Mouse (Mus musculus) CH12.LX (cell line): ENCODE results near the gene Anks1. TPM values are rescaled to one million over a fixed set of nuclear protein-coding genes. Genes with fewer than 3 reads are reported as not detected.

ENCODE experiments used
- DNase-seq: peaks from one replicate; pipeline ENCODE4 v3.0.0-alpha.2; 2013; ENCODE audit errors: extremely low read depth
- H3K27ac ChIP-seq: 2 replicates; pipeline ENCODE4 v1.5.1; 2012; ENCODE audit warnings: low read depth, mild to moderate bottlenecking, control low read depth, moderate library complexity; ENCODE audit not compliant: insufficient read depth
- H3K27me3 ChIP-seq: replicated peaks from 2 replicates; pipeline ENCODE3; 2012; ENCODE audit warnings: inconsistent platforms
- H3K36me3 ChIP-seq, 2 experiments: replicated peaks in 1 of 2; 2 replicates each; pipeline versions ENCODE3 to v1.6.1; 2012; ENCODE audit warnings: inconsistent platforms in 1 of 2, low read length in 1 of 2, mild to moderate bottlenecking in 1 of 2, mixed read lengths in 1 of 2, moderate library complexity in 1 of 2; ENCODE audit not compliant: control insufficient read depth in 1 of 2, insufficient read depth in 1 of 2
- H3K4me1 ChIP-seq, 2 experiments: 2 replicates each; pipeline ENCODE4 v1.6.1; 2012; ENCODE audit warnings: inconsistent platforms in 1 of 2, moderate library complexity in 1 of 2; ENCODE audit not compliant: insufficient read depth in 2 of 2, control insufficient read depth in 1 of 2
- H3K4me2 ChIP-seq: 2 replicates; pipeline ENCODE4 v1.6.1; 2012; ENCODE audit warnings: low read depth, mild to moderate bottlenecking, control low read depth; ENCODE audit not compliant: poor library complexity, insufficient read depth, severe bottlenecking
- H3K4me3 ChIP-seq, 3 experiments: fragments of 150-350 bp in 1 of 3; sonication (generic) in 1 of 3; replicated peaks in 1 of 3; 2 replicates each; pipeline versions ENCODE3 to v1.5.1; 2011 to 2012; ENCODE audit warnings: low read depth in 2 of 3, low read length in 2 of 3, mild to moderate bottlenecking in 2 of 3, moderate library complexity in 2 of 3, control low read depth in 1 of 3, improper control_type of control experiment in 1 of 3, inconsistent platforms in 1 of 3, mixed read lengths in 1 of 3; ENCODE audit not compliant: poor library complexity in 1 of 3
- H3K79me2 ChIP-seq: replicated peaks from 2 replicates; pipeline ENCODE4 v1.6.1; 2012; ENCODE audit warnings: mild to moderate bottlenecking, moderate library complexity; ENCODE audit not compliant: control insufficient read depth, poor library complexity, insufficient read depth, severe bottlenecking; ENCODE audit errors: extremely low read depth
- H3K9ac ChIP-seq: 2 replicates; pipeline ENCODE4 v1.6.1; 2012; ENCODE audit warnings: low read depth, mild to moderate bottlenecking, control low read depth, moderate library complexity; ENCODE audit not compliant: insufficient read depth
- H3K9me3 ChIP-seq: replicated peaks from 2 replicates; pipeline ENCODE3; 2012; ENCODE audit warnings: low read length, inconsistent platforms, mixed read lengths
- BHLHE40 ChIP-seq: IDR thresholded peaks from 2 replicates; pipeline ENCODE4 v1.6.1; 2011; ENCODE audit warnings: mild to moderate bottlenecking, low read depth, low read length, improper control_type of control experiment
- CTCF ChIP-seq, 2 experiments: IDR thresholded peaks in 1 of 2; conservative IDR thresholded peaks in 1 of 2; 2 replicates each; pipeline ENCODE4 v1.5.1; 2011 to 2012; ENCODE audit warnings: low read depth in 2 of 2, low read length in 2 of 2, improper control_type of control experiment in 1 of 2, inconsistent platforms in 1 of 2, mild to moderate bottlenecking in 1 of 2, moderate library complexity in 1 of 2
- E2F4 ChIP-seq: IDR thresholded peaks from 2 replicates; pipeline ENCODE4 v1.6.1; 2011; ENCODE audit warnings: low read depth, low read length, improper control_type of control experiment; ENCODE audit not compliant: insufficient replicate concordance
- EP300 ChIP-seq: IDR thresholded peaks from 2 replicates; pipeline ENCODE4 v1.6.1; 2011; ENCODE audit warnings: low read length, improper control_type of control experiment
- GABPA ChIP-seq: IDR thresholded peaks from 2 replicates; pipeline ENCODE4 v1.6.1; 2012; ENCODE audit warnings: low read depth, low read length, improper control_type of control experiment, inconsistent platforms; ENCODE audit not compliant: insufficient replicate concordance
- JUND ChIP-seq: conservative IDR thresholded peaks from 2 replicates; pipeline ENCODE4 v1.6.1; 2011; ENCODE audit warnings: low read depth, low read length, improper control_type of control experiment
- KAT2A ChIP-seq: IDR thresholded peaks from 2 replicates; pipeline ENCODE4 v1.6.1; 2012; ENCODE audit warnings: low read length, improper control_type of control experiment, inconsistent platforms; ENCODE audit not compliant: insufficient replicate concordance
- MAFK ChIP-seq: IDR thresholded peaks from 2 replicates; pipeline ENCODE4 v1.6.1; 2011; ENCODE audit warnings: low read length, improper control_type of control experiment; ENCODE audit not compliant: insufficient replicate concordance
- MEF2A ChIP-seq: IDR thresholded peaks from 2 replicates; pipeline ENCODE4 v1.6.1; 2014; ENCODE audit warnings: low read depth, mild to moderate bottlenecking, inconsistent platforms, low read length, improper control_type of control experiment, borderline replicate concordance
- MXI1 ChIP-seq: IDR thresholded peaks from 2 replicates; pipeline ENCODE4 v1.6.1; 2011; ENCODE audit warnings: mild to moderate bottlenecking, low read depth, low read length, improper control_type of control experiment
- PAX5 ChIP-seq: IDR thresholded peaks from 2 replicates; pipeline ENCODE4 v1.6.1; 2012; ENCODE audit warnings: low read length, inconsistent platforms, mixed read lengths
- POLR2A ChIP-seq: IDR thresholded peaks from 2 replicates; pipeline ENCODE4 v1.6.1; 2011; ENCODE audit warnings: low read depth, mild to moderate bottlenecking, improper control_type of control experiment, low read length
- POLR2AphosphoS2 ChIP-seq: IDR thresholded peaks from 2 replicates; pipeline ENCODE4 v1.6.1; 2011; ENCODE audit warnings: low read depth, low read length, improper control_type of control experiment
- RAD21 ChIP-seq: IDR thresholded peaks from 2 replicates; pipeline ENCODE4 v1.6.1; 2011; ENCODE audit warnings: low read depth, mild to moderate bottlenecking, low read length, improper control_type of control experiment, moderate library complexity
- SIN3A ChIP-seq: IDR thresholded peaks from 2 replicates; pipeline ENCODE4 v1.6.1; 2012; ENCODE audit warnings: low read length, improper control_type of control experiment, inconsistent platforms
- SMC3 ChIP-seq: IDR thresholded peaks from 2 replicates; pipeline ENCODE4 v1.6.1; 2011; ENCODE audit warnings: low read depth, low read length, improper control_type of control experiment
- TBP ChIP-seq: conservative IDR thresholded peaks from 2 replicates; pipeline ENCODE4 v1.6.1; 2011; ENCODE audit warnings: low read depth, low read length, improper control_type of control experiment
- TCF12 ChIP-seq: IDR thresholded peaks from 2 replicates; pipeline ENCODE4 v1.6.1; 2014; ENCODE audit warnings: low read depth, mild to moderate bottlenecking, inconsistent platforms, low read length, improper control_type of control experiment
- UBTF ChIP-seq: IDR thresholded peaks from 2 replicates; pipeline ENCODE4 v1.6.1; 2012; ENCODE audit warnings: low read depth, mild to moderate bottlenecking, inconsistent platforms, low read length, improper control_type of control experiment, moderate library complexity
- USF2 ChIP-seq: conservative IDR thresholded peaks from 2 replicates; pipeline ENCODE4 v1.6.1; 2011; ENCODE audit warnings: low read depth, low read length, improper control_type of control experiment
- ZC3H11A ChIP-seq: IDR thresholded peaks from 2 replicates; pipeline ENCODE4 v1.6.1; 2012; ENCODE audit warnings: low read depth, mild to moderate bottlenecking, inconsistent platforms, low read length, improper control_type of control experiment
- ZMIZ1 ChIP-seq: IDR thresholded peaks from 2 replicates; pipeline ENCODE4 v1.6.1; 2012; ENCODE audit warnings: low read depth, mild to moderate bottlenecking, inconsistent platforms, low read length, improper control_type of control experiment
- ZNF384 ChIP-seq: IDR thresholded peaks from 2 replicates; pipeline ENCODE4 v1.6.1; 2012; ENCODE audit warnings: low read depth, low read length, improper control_type of control experiment, inconsistent platforms
- dilution Hi-C: fragments of 300-500 bp; cut with MboI; formaldehyde crosslinking; loops from 2 replicates; pipeline ENCODE4 v1.14.3; 2020; ENCODE audit warnings: low sequenced_read_pairs; ENCODE audit not compliant: extremely low pct_unique_long_range_greater_than_20kb, extremely low pct_ligation_motif_present
- in situ Hi-C: fragments of 300-500 bp; cut with MboI; formaldehyde crosslinking; loops from 3 replicates; pipeline ENCODE4 v1.14.3; 2019; ENCODE audit warnings: low sequenced_read_pairs, low pct_ligation_motif_present, low pct_unique_long_range_greater_than_20kb, mixed read lengths
- polyA plus RNA-seq: library from polyadenylated mRNA; unstranded; fragments of >175 nt; gene quantifications from 2 replicates; pipeline ENCODE4 v1.2.1, GENCODE M21; 2012; ENCODE audit warnings: low read depth; ENCODE audit not compliant: insufficient read length
- total RNA-seq, 2 experiments: library from RNA; depleted of rRNA; stranded (reverse); fragments of 300-350 nt in 1 of 2; fragments of >200 nt in 1 of 2; gene quantifications; 2 replicates each; pipeline ENCODE4 v1.2.3; 2012 to 2014

The Anks1 gene
- total and polyA plus RNA-seq, 3 experiments = 5.8 to 9.3 (median 9.0) TPM

GRCm38 (mm10) chr17:27883994-27884393 is 25.1 kb upstream of the Anks1 start:
- no peak overlapping the region for H3K4me2 ChIP-seq
- peaks cover 52 to 92% of the 10 kb centered on the region in 2 experiments for H3K36me3 ChIP-seq
- no peak overlapping the region for H3K27ac ChIP-seq
- H3K79me2 ChIP-seq = no peaks in the 10 kb centered on the region
- no peaks in the 10 kb centered on the region for H3K9me3 ChIP-seq
- DNase-seq = no peak
- dilution Hi-C loops (no loop called here), in situ Hi-C loops (no loop called here)
- TF ChIP-seq KAT2A (no peak), ZC3H11A (no peak), TBP (no peak), SIN3A (no peak), ZMIZ1 (no peak), TCF12 (no peak)
- no peaks in the 10 kb centered on the region for H3K4me1 ChIP-seq
- H3K4me3 ChIP-seq = no peak overlapping the region
- no peaks in the 10 kb centered on the region for H3K27me3 ChIP-seq
- H3K9ac ChIP-seq = no peak overlapping the region

- peaks cover 48 to 84% of the 10 kb centered on the region in 2 experiments for H3K36me3 ChIP-seq
These were observed 22.5 kb upstream of the Anks1 start for GRCm38 (mm10) chr17:27886499-27887210.

GRCm38 (mm10) chr17:27907512-27908205 is 1.4 kb upstream of the Anks1 start:
- Histone ChIP-seq H3K4me1 (peaks cover 3 to 22% of the 10 kb centered on the region in 2 experiments; a peak in 3 of 4 replicates), H3K4me3 (peak overlapping the region; percentile 74 to 98 (median 78)), H3K36me3 (peaks cover 13 to 25% of the 10 kb centered on the region in 2 experiments), H3K9ac (peak overlapping the region; percentile 90), H3K79me2 (no peaks in the 10 kb centered on the region; the same call in none of the 2 replicates), H3K9me3 (no peaks in the 10 kb centered on the region), H3K27me3 (no peaks in the 10 kb centered on the region), H3K4me2 (peak overlapping the region; percentile 80), H3K27ac (no peak overlapping the region)
- dilution Hi-C loops (no loop called here), in situ Hi-C loops (no loop called here)
- peak; percentile 90 for DNase-seq
- TF ChIP-seq TBP (0 out of 2 replicates have a peak, but pooled peaks have one; percentile 18), BHLHE40 (no peak), SMC3 (no peak), ZNF384 (no peak), PAX5 (no peak), GABPA (peak; percentile 36; the same call in 1 of the 2 replicates), ZC3H11A (no peak), CTCF (conservative IDR thresholded peaks at IDR 0.05 in 1 of 2, IDR thresholded peaks at IDR 0.05 in 1 of 2; ENCODE audit: low read depth in 2 of 2, low read length in 2 of 2) (peak in 1 of 2 experiments; percentile 27; a peak in 2 of 4 replicates), MXI1 (peak; percentile 84), POLR2AphosphoS2 (peak; percentile 62; the same call in 1 of the 2 replicates), EP300 (no peak), JUND (peak; percentile 54; the same call in 1 of the 2 replicates), SIN3A (peak; percentile 95), POLR2A (peak; percentile 77), UBTF (peak; percentile 48; the same call in 1 of the 2 replicates), MAFK (no peak), MEF2A (peak; percentile 59; the same call in 1 of the 2 replicates), KAT2A (peak; percentile 86; the same call in 1 of the 2 replicates), E2F4 (no peak), RAD21 (no peak)

More at GRCm38 (mm10) chr17:27886499-27887210, 22.5 kb upstream of the Anks1 start:
- in situ Hi-C loops (no loop called here), dilution Hi-C loops (no loop called here)
- no peak overlapping the region for H3K4me3 ChIP-seq
- no peak overlapping the region for H3K4me2 ChIP-seq
- H3K79me2 ChIP-seq = no peaks in the 10 kb centered on the region
- no peaks in the 10 kb centered on the region for H3K4me1 ChIP-seq
- H3K27me3 ChIP-seq = no peaks in the 10 kb centered on the region
- peak in 1 of 2 experiments; percentile 12; a peak in 1 of 4 replicates for TF ChIP-seq CTCF (conservative IDR thresholded peaks at IDR 0.05 in 1 of 2, IDR thresholded peaks at IDR 0.05 in 1 of 2; ENCODE audit: low read depth in 2 of 2, low read length in 2 of 2)
- no peak for TF ChIP-seq USF2
- no peak overlapping the region for H3K9ac ChIP-seq
- H3K27ac ChIP-seq = no peak overlapping the region
- H3K9me3 ChIP-seq = no peaks in the 10 kb centered on the region
- no peak for DNase-seq
